Mouse (Mus musculus): ENCODE measurements around the gene Pcca.

GRCm38 (mm10) chr14:122887702-122888479 lies 353.8 kb downstream of the Pcca start:
- TF ChIP-seq POLR2A (IDR thresholded peaks at IDR 0.05; ENCODE audit: low read depth, low read length) (no peak), CTCF (IDR thresholded peaks at IDR 0.05; ENCODE audit: extremely low read depth, insufficient read depth, insufficient read length, insufficient replicate concordance) (no peak)
